Mouse (Mus musculus) midbrain, postnatal 0 days (tissue): Measurements from ENCODE around the gene Brms1. TPM values are rescaled to one million over a fixed set of nuclear protein-coding genes. Genes with fewer than 3 reads are reported as not detected.

Experiments used
- ATAC-seq: fragments of 200-750 bp; cut with Nextera tagmentation; 2 replicates; pipeline ENCODE4 v1.8.0; 2017; ENCODE audit warnings: moderate number of reproducible peaks, mild to moderate bottlenecking, moderate TSS enrichment, moderate library complexity; ENCODE audit not compliant: low FRiP score
- DNase-seq: peaks from one replicate; pipeline ENCODE4 v3.0.0-alpha.2; 2015; ENCODE audit warnings: low spot score
- H3K27ac ChIP-seq: fragments of 300-500 bp; sonication (generic); 2 replicates; pipeline ENCODE4 v1.5.1; 2014; ENCODE audit warnings: low read depth, mild to moderate bottlenecking, low read length, mixed read lengths
- H3K27me3 ChIP-seq: fragments of 300-500 bp; sonication (generic); 2 replicates; pipeline ENCODE4 v1.6.1; 2014; ENCODE audit warnings: low read length, control low read depth, mixed read lengths; ENCODE audit not compliant: insufficient read depth
- H3K36me3 ChIP-seq: fragments of 300-500 bp; sonication (generic); 2 replicates; pipeline ENCODE4 v1.6.1; 2014; ENCODE audit warnings: low read length, control low read depth, mixed read lengths; ENCODE audit not compliant: insufficient read depth
- H3K4me1 ChIP-seq: fragments of 300-500 bp; sonication (generic); 2 replicates; pipeline ENCODE4 v1.6.1; 2014; ENCODE audit warnings: mild to moderate bottlenecking, control low read depth, antibody characterized with exemption, low read length, mixed read lengths; ENCODE audit not compliant: insufficient read depth
- H3K4me2 ChIP-seq: fragments of 300-500 bp; sonication (generic); 2 replicates; pipeline ENCODE4 v1.6.1; 2014; ENCODE audit warnings: low read depth, mild to moderate bottlenecking, low read length, mixed read lengths; ENCODE audit not compliant: poor library complexity, severe bottlenecking
- H3K4me3 ChIP-seq: fragments of 300-500 bp; sonication (generic); 2 replicates; pipeline ENCODE4 v1.5.1; 2014; ENCODE audit warnings: low read depth, mild to moderate bottlenecking, low read length, moderate library complexity
- H3K9ac ChIP-seq: fragments of 300-500 bp; sonication (generic); replicated peaks from 2 replicates; pipeline ENCODE4 v1.6.1; 2014; ENCODE audit warnings: mild to moderate bottlenecking, low read length, moderate library complexity, mixed read lengths; ENCODE audit not compliant: poor library complexity, severe bottlenecking
- H3K9me3 ChIP-seq: fragments of 300-500 bp; sonication (generic); 2 replicates; pipeline ENCODE4 v1.6.1; 2016; ENCODE audit warnings: low read length, control low read depth
- CTCF ChIP-seq: IDR thresholded peaks from 2 replicates; pipeline ENCODE4 v1.5.1; 2016; ENCODE audit warnings: antibody characterized with exemption, mild to moderate bottlenecking
- WGBS: fragments of 180-500 bp; shearing (Covaris S2); extraction: QIAGEN DNeasy Blood & Tissue Kit; methylation state at CpG from one replicate; pipeline ENCODE4 v1.1.7; 2014; 5-methylcytosine and 5-hydroxymethylcytosine counted together
- polyA plus RNA-seq: library from polyadenylated mRNA; unstranded; fragments of >200 nt; fragmentation: Nextera tagmentation; extraction: Ambion mirVana; gene quantifications from 2 replicates; pipeline ENCODE4 v1.2.1, GENCODE M21; 2015
- total RNA-seq: library from RNA; depleted of rRNA; stranded (reverse); fragments of >200 nt; gene quantifications from 2 replicates; pipeline ENCODE4 v1.2.3, GENCODE M21; 2014; rRNA removed

The Brms1 gene
- total and polyA plus RNA-seq, 2 experiments from 2014 or later: 15.3 TPM; not detected in 1

- Histone ChIP-seq H3K4me1 (peaks cover 36% of the 10 kb centered on the region), H3K36me3 (peaks cover 32% of the 10 kb centered on the region), H3K27me3 (no peaks in the 10 kb centered on the region), H3K27ac (peak overlapping the region; percentile 97), H3K4me2 (peak overlapping the region; percentile 72), H3K9me3 (no peaks in the 10 kb centered on the region), H3K4me3 (peak overlapping the region; percentile 88), H3K9ac (peak overlapping the region; percentile 98)
- 2% methylated on average over 20 of the region's 21 CpGs for WGBS
- TF ChIP-seq CTCF: peak; percentile 91
- DNase-seq (peak; percentile 97), ATAC-seq (peak; percentile 58)
These were observed 53.1 kb downstream of the Brms1 start for GRCm38 (mm10) chr19:5094243-5094632.

GRCm38 (mm10) chr19:5094746-5095417 is 53.7 kb downstream of the Brms1 start:
- no peak for ATAC-seq
- WGBS: 20% methylated on average over 11 of the region's 11 CpGs
- DNase-seq: no peak

GRCm38 (mm10) chr19:5095887-5096474 is 54.8 kb downstream of the Brms1 start:
- Histone ChIP-seq H3K36me3 (peaks cover 45% of the 10 kb centered on the region), H3K27ac (peak overlapping the region; percentile 97), H3K9me3 (no peaks in the 10 kb centered on the region), H3K9ac (peak overlapping the region; percentile 98), H3K27me3 (no peaks in the 10 kb centered on the region), H3K4me3 (peak overlapping the region; percentile 88), H3K4me2 (peak overlapping the region; percentile 72), H3K4me1 (peaks cover 34% of the 10 kb centered on the region)
- no peak for DNase-seq
- no peak for ATAC-seq
- WGBS: 5% methylated on average over 9 of the region's 9 CpGs
- no peak for TF ChIP-seq CTCF

More at GRCm38 (mm10) chr19:5094746-5095417, 53.7 kb downstream of the Brms1 start:
- Histone ChIP-seq H3K27me3 (no peaks in the 10 kb centered on the region), H3K9me3 (no peaks in the 10 kb centered on the region), H3K27ac (peak overlapping the region; percentile 97), H3K4me2 (peak overlapping the region; percentile 72), H3K4me1 (peaks cover 34% of the 10 kb centered on the region), H3K4me3 (peak overlapping the region; percentile 88), H3K36me3 (peaks cover 38% of the 10 kb centered on the region), H3K9ac (peak overlapping the region; percentile 98)
- no peak for TF ChIP-seq CTCF

GRCm38 (mm10) chr19:5097521-5098362 is 56.6 kb downstream of the Brms1 start:
- Histone ChIP-seq H3K9ac (peak overlapping the region; percentile 98), H3K9me3 (no peaks in the 10 kb centered on the region), H3K27me3 (no peaks in the 10 kb centered on the region), H3K4me2 (peak overlapping the region; percentile 72), H3K27ac (peak overlapping the region; percentile 97), H3K36me3 (peaks cover 43% of the 10 kb centered on the region), H3K4me3 (peak overlapping the region; percentile 88), H3K4me1 (peaks cover 34% of the 10 kb centered on the region)
- TF ChIP-seq CTCF: no peak
- peak; percentile 57 for DNase-seq
- WGBS: 2% methylated on average over 24 of the region's 31 CpGs
- ATAC-seq: peak; percentile 45

GRCm38 (mm10) chr19:5098363-5099143 is 57.4 kb downstream of the Brms1 start, which contains the start of gene Cnih2:
Cnih2 (minus strand) TSS chr19:5098521.
- Histone ChIP-seq H3K36me3 (peaks cover 43% of the 10 kb centered on the region), H3K4me3 (peak within 1 kb of the TSS; percentile 88), H3K27ac (peak within 1 kb of the TSS; percentile 97), H3K9me3 (no peaks in the 10 kb centered on the region), H3K9ac (peak within 1 kb of the TSS; percentile 98), H3K27me3 (no peaks in the 10 kb centered on the region), H3K4me2 (peak within 1 kb of the TSS; percentile 72), H3K4me1 (peaks cover 34% of the 10 kb centered on the region)
- 0 out of 2 replicates have a peak, but pooled peaks have one; percentile 7 for TF ChIP-seq CTCF
- peak; percentile 75 for DNase-seq
- ATAC-seq: peak; percentile 39
- WGBS: 3% methylated on average over 35 of the region's 48 CpGs

Other genes with a start within 250 kb of the Brms1 start
- 90.5 and 97.4 TPM in 2 replicates for gene Rbm4, start 247.5 kb upstream of the Brms1 start, total RNA-seq
- gene Rbm4, start 247.5 kb upstream of the Brms1 start, polyA plus RNA-seq: 39.0 and 40.0 TPM in 2 replicates
- gene Gm21992, start 229.7 kb upstream of the Brms1 start, total RNA-seq: 8.1 and 22.3 TPM in 2 replicates
- 12.6 and 17.9 TPM in 2 replicates for gene Gm21992, start 229.7 kb upstream of the Brms1 start, polyA plus RNA-seq
- 41.5 and 43.8 TPM in 2 replicates for gene Rbm14, start 229.7 kb upstream of the Brms1 start, total RNA-seq
- 37.9 and 38.4 TPM in 2 replicates for gene Rbm14, start 229.7 kb upstream of the Brms1 start, polyA plus RNA-seq
- gene Ccs, start 202.0 kb upstream of the Brms1 start, total RNA-seq: 19.9 and 20.0 TPM in 2 replicates
- 40.1 and 42.6 TPM in 2 replicates for gene Ccs, start 202.0 kb upstream of the Brms1 start, polyA plus RNA-seq
- 0.38 and 1.0 TPM in 2 replicates for gene Ccdc87, start 202.0 kb upstream of the Brms1 start, total RNA-seq
- 1.1 and 1.2 TPM in 2 replicates for gene Ccdc87, start 202.0 kb upstream of the Brms1 start, polyA plus RNA-seq
- gene Ctsf, start 186.2 kb upstream of the Brms1 start, total RNA-seq: 117 and 125 TPM in 2 replicates
- gene Ctsf, start 186.2 kb upstream of the Brms1 start, polyA plus RNA-seq: 82.5 and 91.1 TPM in 2 replicates
- gene Actn3, start 163.4 kb upstream of the Brms1 start, total RNA-seq: 4.5 and 5.3 TPM in 2 replicates
- gene Actn3, start 163.4 kb upstream of the Brms1 start, polyA plus RNA-seq: 3.8 and 4.4 TPM in 2 replicates
- gene Zdhhc24, start 162.7 kb upstream of the Brms1 start, total RNA-seq: 24.0 and 29.8 TPM in 2 replicates
- gene Zdhhc24, start 162.7 kb upstream of the Brms1 start, polyA plus RNA-seq: 17.2 and 18.1 TPM in 2 replicates
- 31.8 and 40.6 TPM in 2 replicates for gene Bbs1, start 134.7 kb upstream of the Brms1 start, total RNA-seq
- 9.0 and 10.2 TPM in 2 replicates for gene Bbs1, start 134.7 kb upstream of the Brms1 start, polyA plus RNA-seq
- 84.6 and 94.7 TPM in 2 replicates for gene Dpp3, start 113.1 kb upstream of the Brms1 start, total RNA-seq
- gene Dpp3, start 113.1 kb upstream of the Brms1 start, polyA plus RNA-seq: 87.7 and 96.3 TPM in 2 replicates
- gene Peli3, start 98.2 kb upstream of the Brms1 start, total RNA-seq: 10.9 and 24.4 TPM in 2 replicates
- gene Peli3, start 98.2 kb upstream of the Brms1 start, polyA plus RNA-seq: 8.4 and 8.6 TPM in 2 replicates
- gene Mrpl11, start 79.2 kb upstream of the Brms1 start, total RNA-seq: 88.2 and 93.1 TPM in 2 replicates
- gene Mrpl11, start 79.2 kb upstream of the Brms1 start, polyA plus RNA-seq: 141 and 145 TPM in 2 replicates
- gene Npas4, start 51.0 kb upstream of the Brms1 start, total RNA-seq: 3.4 and 5.9 TPM in 2 replicates
- gene Npas4, start 51.0 kb upstream of the Brms1 start, polyA plus RNA-seq: 0.36 and 0.43 TPM in 2 replicates
- 21.4 and 30.2 TPM in 2 replicates for gene Slc29a2, start 17.5 kb upstream of the Brms1 start, total RNA-seq
- 19.1 and 21.1 TPM in 2 replicates for gene Slc29a2, start 17.5 kb upstream of the Brms1 start, polyA plus RNA-seq
- 136 and 143 TPM in 2 replicates for gene B4gat1, start 2.5 kb upstream of the Brms1 start, total RNA-seq
- 172 and 177 TPM in 2 replicates for gene B4gat1, start 2.5 kb upstream of the Brms1 start, polyA plus RNA-seq
- 3.8 and 12.5 TPM in 2 replicates for gene AC124502.3, start 2.5 kb upstream of the Brms1 start, total RNA-seq
- gene AC124502.3, start 2.5 kb upstream of the Brms1 start, polyA plus RNA-seq: 2.2 and 3.7 TPM in 2 replicates
- gene Rin1, start 9.1 kb downstream of the Brms1 start, total RNA-seq: 4.0 and 4.3 TPM in 2 replicates
- gene Rin1, start 9.1 kb downstream of the Brms1 start, polyA plus RNA-seq: 0.76 and 0.96 TPM in 2 replicates
- 22.0 and 23.3 TPM in 2 replicates for gene Cd248, start 26.7 kb downstream of the Brms1 start, total RNA-seq
- gene Cd248, start 26.7 kb downstream of the Brms1 start, polyA plus RNA-seq: 15.7 and 18.3 TPM in 2 replicates
- gene Tmem151a, start 44.2 kb downstream of the Brms1 start, total RNA-seq: 54.0 and 64.0 TPM in 2 replicates
- 64.2 and 72.0 TPM in 2 replicates for gene Tmem151a, start 44.2 kb downstream of the Brms1 start, polyA plus RNA-seq
- 40.4 and 53.9 TPM in 2 replicates for gene Yif1a, start 47.2 kb downstream of the Brms1 start, total RNA-seq
- 38.8 and 49.9 TPM in 2 replicates for gene Yif1a, start 47.2 kb downstream of the Brms1 start, polyA plus RNA-seq
- 677 and 753 TPM in 2 replicates for gene Cnih2, start 57.2 kb downstream of the Brms1 start, total RNA-seq
- 547 and 553 TPM in 2 replicates for gene Cnih2, start 57.2 kb downstream of the Brms1 start, polyA plus RNA-seq
- gene Rab1b, start 65.7 kb downstream of the Brms1 start, total RNA-seq: 192 and 242 TPM in 2 replicates
- gene Rab1b, start 65.7 kb downstream of the Brms1 start, polyA plus RNA-seq: 204 and 227 TPM in 2 replicates
- gene Klc2, start 77.2 kb downstream of the Brms1 start, total RNA-seq: 187 and 201 TPM in 2 replicates
- gene Klc2, start 77.2 kb downstream of the Brms1 start, polyA plus RNA-seq: 65.7 and 67.9 TPM in 2 replicates
- 86.4 and 124 TPM in 2 replicates for gene Pacs1, start 231.8 kb downstream of the Brms1 start, total RNA-seq
- gene Pacs1, start 231.8 kb downstream of the Brms1 start, polyA plus RNA-seq: 47.9 and 49.9 TPM in 2 replicates